Mouse (Mus musculus) heart, embryonic 14.5 days (tissue): ENCODE data around the gene Rtp4. TPM values are rescaled to one million over a fixed set of nuclear protein-coding genes. Genes with fewer than 3 reads are reported as not detected.

ENCODE experiments used
- ATAC-seq: fragments of 200-750 bp; cut with Nextera tagmentation; 2 replicates; pipeline ENCODE4 v1.8.0; 2017; ENCODE audit warnings: low read depth, moderate TSS enrichment; ENCODE audit not compliant: insufficient number of reproducible peaks, insufficient read depth, low FRiP score
- H3K27ac ChIP-seq, 2 experiments: fragments of 200-500 bp in 1 of 2; fragments of 300-500 bp in 1 of 2; sonication (generic) in 1 of 2; replicated peaks in 1 of 2; 2 replicates each; pipeline ENCODE4 v1.5.1; 2012 to 2014; ENCODE audit warnings: low read depth in 2 of 2, low read length in 2 of 2, control low read depth in 1 of 2, mild to moderate bottlenecking in 1 of 2, mixed read lengths in 1 of 2; ENCODE audit not compliant: control insufficient read depth in 1 of 2, insufficient read depth in 1 of 2
- H3K27me3 ChIP-seq: fragments of 300-500 bp; sonication (generic); 2 replicates; pipeline ENCODE4 v1.6.1; 2014; ENCODE audit warnings: mild to moderate bottlenecking, low read length, control low read depth; ENCODE audit not compliant: control insufficient read depth, insufficient read depth
- H3K36me3 ChIP-seq: fragments of 300-500 bp; sonication (generic); 2 replicates; pipeline ENCODE4 v1.6.1; 2014; ENCODE audit warnings: mild to moderate bottlenecking, control low read depth, low read length, mixed read lengths; ENCODE audit not compliant: control insufficient read depth, insufficient read depth
- H3K4me1 ChIP-seq, 2 experiments: fragments of 200-500 bp in 1 of 2; fragments of 300-500 bp in 1 of 2; sonication (generic) in 1 of 2; 2 replicates each; pipeline ENCODE4 v1.6.1; 2012 to 2014; ENCODE audit warnings: low read length in 2 of 2, control low read depth in 1 of 2, mixed read lengths in 1 of 2; ENCODE audit not compliant: control insufficient read depth in 2 of 2, insufficient read depth in 2 of 2
- H3K4me2 ChIP-seq: fragments of 300-500 bp; sonication (generic); 2 replicates; pipeline ENCODE4 v1.6.1; 2014; ENCODE audit warnings: mild to moderate bottlenecking, low read length
- H3K4me3 ChIP-seq, 2 experiments: fragments of 200-500 bp in 1 of 2; fragments of 300-500 bp in 1 of 2; sonication (generic) in 1 of 2; 2 replicates each; pipeline ENCODE4 v1.5.1; 2012 to 2014; ENCODE audit warnings: low read length in 2 of 2, mild to moderate bottlenecking in 2 of 2, control low read depth in 1 of 2, low read depth in 1 of 2, moderate library complexity in 1 of 2; ENCODE audit not compliant: control insufficient read depth in 1 of 2, insufficient read depth in 1 of 2
- H3K9ac ChIP-seq: fragments of 300-500 bp; sonication (generic); 2 replicates; pipeline ENCODE4 v1.6.1; 2014; ENCODE audit warnings: mild to moderate bottlenecking, low read length
- H3K9me3 ChIP-seq: fragments of 300-500 bp; sonication (generic); 2 replicates; pipeline ENCODE4 v1.6.1; 2016; ENCODE audit warnings: low read length, control low read depth; ENCODE audit not compliant: control insufficient read depth
- WGBS: fragments of 180-500 bp; shearing (Covaris S2); extraction: QIAGEN DNeasy Blood & Tissue Kit; methylation state at CpG from one replicate; pipeline ENCODE4 v1.1.7; 2014; 5-methylcytosine and 5-hydroxymethylcytosine counted together
- polyA plus RNA-seq: library from polyadenylated mRNA; unstranded; fragments of >200 nt; fragmentation: Nextera tagmentation; extraction: Ambion mirVana; gene quantifications from 2 replicates; pipeline ENCODE4 v1.2.1, GENCODE M21; 2014

Rtp4 gene
- polyA plus RNA-seq, 1 experiment from 2014 or later: 7.8 TPM

DNA sequence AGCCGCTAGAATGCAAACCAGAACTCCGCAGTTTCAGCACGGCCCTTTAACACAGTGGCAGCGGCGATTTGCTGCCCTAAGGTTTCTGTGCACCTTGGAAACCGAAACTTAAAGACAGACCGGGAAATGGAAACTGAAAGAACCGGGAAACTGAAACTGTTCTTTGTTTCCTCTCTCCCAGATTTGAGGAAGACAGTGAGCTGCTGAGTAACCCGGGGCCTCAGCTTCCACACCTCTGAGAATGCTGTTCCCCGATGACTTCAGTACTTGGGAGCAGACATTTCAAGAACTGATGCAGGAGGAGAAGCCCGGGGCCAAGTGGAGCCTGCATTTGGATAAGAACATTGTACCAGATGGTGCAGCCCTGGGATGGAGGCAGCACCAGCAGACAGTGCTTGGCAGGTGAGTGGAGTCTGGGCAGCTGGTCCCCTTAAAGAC, 89.7 kb downstream of the Rtp4 start:
- H3K4me1 ChIP-seq: peaks cover 2 to 3% of the 10 kb centered on the region in 2 experiments; a peak in 1 of 4 replicates
- H3K9ac ChIP-seq: peak overlapping the region; percentile 55; the same call in 1 of the 2 replicates
- H3K4me3 ChIP-seq: peak overlapping the region; percentile 33 to 34
- no peaks in the 10 kb centered on the region for H3K36me3 ChIP-seq
- H3K27me3 ChIP-seq: no peaks in the 10 kb centered on the region
- no peaks in the 10 kb centered on the region for H3K9me3 ChIP-seq
- ATAC-seq: no peak
- peak overlapping the region; percentile 56 for H3K4me2 ChIP-seq
- WGBS: 23% methylated on average over 11 of the region's 11 CpGs
- no peak overlapping the region for H3K27ac ChIP-seq

- no peak overlapping the region for H3K27ac ChIP-seq
- no peaks in the 10 kb centered on the region for H3K36me3 ChIP-seq
- 72% methylated on average over 4 of the region's 4 CpGs for WGBS
- no peak for ATAC-seq
- H3K4me3 ChIP-seq: no peak overlapping the region
- no peaks in the 10 kb centered on the region for H3K27me3 ChIP-seq
- H3K9me3 ChIP-seq: no peaks in the 10 kb centered on the region
- no peaks in the 10 kb centered on the region for H3K4me1 ChIP-seq
- no peak overlapping the region for H3K4me2 ChIP-seq
- H3K9ac ChIP-seq: no peak overlapping the region
Observed at GRCm38 (mm10) chr16:23624205-23624604, 104.1 kb downstream of the Rtp4 start.

GRCm38 (mm10) chr16:23631531-23631930, 111.4 kb downstream of the Rtp4 start:
- Histone ChIP-seq H3K27ac (no peak overlapping the region), H3K4me3 (no peak overlapping the region), H3K9ac (no peak overlapping the region), H3K36me3 (no peaks in the 10 kb centered on the region), H3K9me3 (no peaks in the 10 kb centered on the region), H3K4me2 (no peak overlapping the region), H3K4me1 (no peaks in the 10 kb centered on the region), H3K27me3 (no peaks in the 10 kb centered on the region)
- no peak for ATAC-seq
- WGBS: 59% methylated on average over 2 of the region's 2 CpGs

DNA sequence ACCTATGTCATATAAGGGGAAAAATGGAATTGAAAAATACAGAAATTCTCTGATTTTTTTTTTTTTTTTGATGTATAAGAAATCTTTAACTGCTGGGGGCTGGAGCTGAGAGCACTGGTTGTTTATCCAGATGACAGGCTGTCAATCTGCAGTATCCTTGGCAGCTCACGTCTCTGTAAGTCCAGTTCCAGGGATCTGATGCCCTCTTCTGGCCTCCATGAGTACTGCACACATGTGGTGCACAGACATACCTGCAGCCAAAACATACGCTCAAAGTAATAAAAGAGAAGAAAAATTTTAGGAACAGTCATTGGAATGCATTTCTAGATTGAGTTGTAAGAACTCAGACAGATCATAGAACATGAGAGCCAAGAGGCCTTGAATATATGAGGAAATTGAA, 112.6 kb downstream of the Rtp4 start:
- Histone ChIP-seq H3K4me2 (no peak overlapping the region), H3K9me3 (no peaks in the 10 kb centered on the region), H3K27ac (no peak overlapping the region), H3K4me1 (no peaks in the 10 kb centered on the region), H3K4me3 (no peak overlapping the region), H3K27me3 (no peaks in the 10 kb centered on the region), H3K9ac (no peak overlapping the region), H3K36me3 (no peaks in the 10 kb centered on the region)
- WGBS: 69% methylated on average over 2 of the region's 2 CpGs
- no peak for ATAC-seq

- 0 out of 2 replicates have a peak, but pooled peaks cover 2% of the 10 kb centered on the region for H3K9me3 ChIP-seq
- no peak overlapping the region for H3K4me2 ChIP-seq
- no peak overlapping the region for H3K9ac ChIP-seq
- no peak overlapping the region for H3K4me3 ChIP-seq
- WGBS: 83% methylated on average over 5 of the region's 5 CpGs
- no peak overlapping the region for H3K27ac ChIP-seq
- no peaks in the 10 kb centered on the region for H3K27me3 ChIP-seq
- H3K36me3 ChIP-seq: no peaks in the 10 kb centered on the region
- no peak for ATAC-seq
- no peaks in the 10 kb centered on the region for H3K4me1 ChIP-seq
Observed at GRCm38 (mm10) chr16:23653028-23653427, 132.9 kb downstream of the Rtp4 start.

DNA sequence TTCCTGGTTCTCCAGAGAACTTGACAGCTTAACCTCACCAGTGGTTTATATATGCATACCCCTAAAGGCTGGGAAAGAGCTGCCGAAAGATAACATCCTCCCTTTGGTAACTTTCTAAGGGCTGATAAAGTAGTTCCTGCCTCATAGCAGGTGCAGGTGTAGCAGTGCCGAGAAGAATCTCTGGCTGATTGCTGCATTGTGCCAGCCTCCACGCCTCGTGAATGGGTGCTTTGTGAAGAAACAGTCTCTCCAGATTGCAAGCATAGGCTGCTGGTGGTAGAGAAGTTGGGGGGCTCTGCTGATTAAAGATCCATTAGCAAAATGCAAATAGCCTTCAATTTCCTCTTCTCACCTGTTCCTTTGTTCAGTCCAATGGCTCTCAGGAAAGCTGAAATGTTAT, 133.4 kb downstream of the Rtp4 start:
- Histone ChIP-seq H3K27ac (no peak overlapping the region), H3K9me3 (0 out of 2 replicates have a peak, but pooled peaks cover 2% of the 10 kb centered on the region), H3K9ac (no peak overlapping the region), H3K27me3 (no peaks in the 10 kb centered on the region), H3K4me1 (no peaks in the 10 kb centered on the region), H3K4me3 (no peak overlapping the region), H3K4me2 (no peak overlapping the region), H3K36me3 (no peaks in the 10 kb centered on the region)
- 71% methylated on average over 4 of the region's 4 CpGs for WGBS
- ATAC-seq: no peak

GRCm38 (mm10) chr16:23659597-23660531, 139.8 kb downstream of the Rtp4 start:
- WGBS: 85% methylated on average over 13 of the region's 13 CpGs
- H3K4me1 ChIP-seq: no peaks in the 10 kb centered on the region
- no peak overlapping the region for H3K27ac ChIP-seq
- no peak overlapping the region for H3K4me3 ChIP-seq
- no peaks in the 10 kb centered on the region for H3K36me3 ChIP-seq
- H3K4me2 ChIP-seq: no peak overlapping the region
- H3K9me3 ChIP-seq: 0 out of 2 replicates have a peak, but pooled peaks cover 2% of the 10 kb centered on the region
- ATAC-seq: no peak
- H3K27me3 ChIP-seq: no peaks in the 10 kb centered on the region
- no peak overlapping the region for H3K9ac ChIP-seq
